Mouse (Mus musculus): ENCODE data around the gene Pde4b. TPM values are rescaled to one million over a fixed set of nuclear protein-coding genes. Genes with fewer than 3 reads are reported as not detected.

Pde4b gene
- total RNA-seq, 1 experiment from 2014 or later: 214 TPM

DNA sequence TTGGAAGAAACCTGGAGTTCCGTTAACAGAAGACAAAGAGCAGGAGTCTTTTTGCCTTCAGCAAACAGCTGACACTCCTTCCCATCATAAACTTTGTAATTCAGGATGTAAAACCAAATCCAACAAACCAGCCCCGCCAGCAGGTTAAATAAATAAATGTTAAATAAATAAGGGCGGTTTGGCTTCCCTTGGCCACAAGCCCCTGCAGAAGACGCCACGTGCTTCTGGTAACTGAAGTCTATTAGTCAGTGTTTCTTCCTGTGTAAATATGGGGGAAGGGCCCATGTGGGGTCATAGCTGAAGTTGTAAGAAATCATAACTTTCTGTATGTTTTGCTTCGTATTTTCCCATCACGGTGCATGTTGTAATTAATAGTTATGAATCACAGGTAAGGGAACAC is 440.0 kb downstream of the Pde4b start:
- no peak for ATAC-seq (replicated peaks in 1 of 2; ENCODE audit: insufficient read depth in 1 of 2, low FRiP score in 2 of 2, low TSS enrichment in 1 of 2, low read depth in 1 of 2, poor library complexity in 2 of 2, severe bottlenecking in 2 of 2)

DNA sequence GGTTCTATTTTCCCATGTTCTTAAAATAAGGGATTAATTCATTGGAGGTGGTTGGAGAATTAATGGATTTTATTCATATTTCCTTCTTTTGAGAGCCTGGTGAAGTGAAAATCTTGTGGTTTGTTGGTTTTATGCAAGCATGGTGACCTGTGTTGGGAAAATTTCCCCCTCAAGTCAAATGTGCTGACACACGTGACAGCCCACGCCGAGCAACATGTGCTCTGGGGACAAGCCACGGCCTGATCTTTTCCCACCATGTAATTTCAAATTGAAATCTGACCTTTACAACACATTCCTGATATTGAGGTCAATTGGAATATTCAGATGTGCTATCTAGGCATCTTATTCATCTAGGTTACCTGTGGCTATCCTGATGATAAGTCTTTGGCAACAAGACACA is 443.5 kb downstream of the Pde4b start:
- ATAC-seq (replicated peaks in 1 of 2; ENCODE audit: insufficient read depth in 1 of 2, low FRiP score in 2 of 2, low TSS enrichment in 1 of 2, low read depth in 1 of 2, poor library complexity in 2 of 2, severe bottlenecking in 2 of 2): no peak

DNA sequence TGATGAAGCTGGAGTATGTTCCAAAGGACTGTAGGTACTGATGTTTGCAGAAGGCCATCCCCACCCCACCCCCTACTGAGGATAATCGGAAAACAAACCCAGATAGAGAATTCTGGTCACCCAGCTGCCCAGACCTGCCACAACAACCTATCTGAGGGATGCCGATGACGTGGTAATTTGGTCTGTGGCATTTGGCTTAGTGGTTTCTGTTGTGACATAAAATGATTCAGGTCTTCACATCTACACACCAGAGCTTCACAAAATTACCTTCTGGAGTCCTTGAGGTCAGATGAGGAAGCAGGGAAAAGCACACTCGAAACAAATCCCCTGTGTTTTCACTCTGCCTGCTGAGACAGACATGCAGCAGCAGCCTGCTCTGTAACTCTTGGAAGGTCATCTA is 444.4 kb downstream of the Pde4b start:
- ATAC-seq (replicated peaks in 1 of 2; ENCODE audit: insufficient read depth in 1 of 2, low FRiP score in 2 of 2, low TSS enrichment in 1 of 2, low read depth in 1 of 2, poor library complexity in 2 of 2, severe bottlenecking in 2 of 2): peak; percentile 54 to 59

DNA sequence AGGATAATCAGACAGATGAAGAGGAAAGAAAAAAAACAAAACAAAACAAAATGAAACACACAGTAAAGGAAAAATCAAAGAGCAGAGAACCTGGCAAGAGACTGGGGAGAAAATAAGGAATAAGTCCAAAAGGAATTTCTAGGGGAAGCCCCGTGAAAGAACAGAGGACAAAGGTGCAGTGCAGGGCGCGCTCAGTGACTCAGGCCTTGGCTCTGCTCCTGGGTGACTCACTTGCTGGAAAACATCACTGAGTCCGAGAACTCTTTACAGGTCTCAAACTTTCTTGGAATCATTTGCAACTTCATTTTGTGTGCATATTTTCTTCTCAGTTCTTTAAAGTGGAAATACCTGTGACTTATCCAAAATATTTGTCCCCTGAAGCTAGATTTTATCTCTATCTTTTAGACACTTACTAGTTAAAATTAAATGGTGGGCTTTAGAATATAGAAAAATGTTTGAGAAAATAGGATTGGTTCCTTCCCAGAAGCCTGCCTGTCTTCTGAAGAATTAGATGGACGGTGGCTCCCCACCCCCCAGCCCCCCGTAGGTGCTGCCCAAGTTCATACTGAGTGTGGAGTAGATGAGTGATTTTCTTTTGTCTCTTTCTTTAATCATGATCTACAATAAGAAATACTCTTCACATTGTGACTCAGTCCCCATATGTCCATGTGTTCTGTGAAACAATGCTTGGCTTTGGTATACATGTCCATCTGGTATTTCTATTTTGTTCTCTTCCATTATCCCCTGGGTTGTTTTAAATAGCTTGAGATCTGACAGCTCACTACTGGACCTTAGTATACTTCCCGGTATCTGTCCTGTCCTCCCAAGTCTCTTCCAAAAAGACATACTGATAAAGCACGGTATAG is 446.1 kb downstream of the Pde4b start:
- no peak for ATAC-seq (replicated peaks in 1 of 2; ENCODE audit: insufficient read depth in 1 of 2, low FRiP score in 2 of 2, low TSS enrichment in 1 of 2, low read depth in 1 of 2, poor library complexity in 2 of 2, severe bottlenecking in 2 of 2)

DNA sequence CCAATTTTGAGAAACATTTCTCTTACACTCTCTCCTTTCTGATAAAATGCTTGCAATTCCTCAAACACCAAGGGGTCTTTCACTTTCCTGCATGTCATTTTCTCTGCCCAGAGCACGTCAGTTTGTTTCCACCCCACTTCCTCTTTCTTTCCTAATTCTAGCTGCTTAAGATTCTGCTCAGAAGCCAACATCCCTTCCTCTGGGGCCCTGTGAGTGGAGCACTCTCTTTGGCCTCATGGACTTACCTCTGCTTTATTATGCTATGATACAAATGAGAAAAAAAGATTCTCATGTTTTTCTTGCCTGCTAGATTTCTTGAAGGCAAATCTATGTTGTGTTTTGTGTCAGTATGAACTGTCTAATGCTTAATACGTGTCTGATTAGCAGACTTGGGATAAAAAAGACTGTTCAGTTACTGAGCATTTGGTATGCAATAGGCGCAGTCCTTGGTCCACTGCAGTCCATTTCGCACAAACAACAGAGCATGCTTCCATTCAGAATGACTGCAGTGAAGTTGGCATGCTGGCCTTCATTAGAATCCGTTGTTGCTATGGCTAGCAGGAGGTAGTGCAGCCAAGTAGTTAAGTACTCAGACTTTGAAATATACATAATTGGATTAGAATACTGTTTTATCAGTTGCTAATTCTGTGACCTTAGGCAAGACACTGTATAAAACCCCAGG is 446.8 kb downstream of the Pde4b start:
- peak; percentile 88 to 91 for ATAC-seq (replicated peaks in 1 of 2; ENCODE audit: insufficient read depth in 1 of 2, low FRiP score in 2 of 2, low TSS enrichment in 1 of 2, low read depth in 1 of 2, poor library complexity in 2 of 2, severe bottlenecking in 2 of 2)

DNA sequence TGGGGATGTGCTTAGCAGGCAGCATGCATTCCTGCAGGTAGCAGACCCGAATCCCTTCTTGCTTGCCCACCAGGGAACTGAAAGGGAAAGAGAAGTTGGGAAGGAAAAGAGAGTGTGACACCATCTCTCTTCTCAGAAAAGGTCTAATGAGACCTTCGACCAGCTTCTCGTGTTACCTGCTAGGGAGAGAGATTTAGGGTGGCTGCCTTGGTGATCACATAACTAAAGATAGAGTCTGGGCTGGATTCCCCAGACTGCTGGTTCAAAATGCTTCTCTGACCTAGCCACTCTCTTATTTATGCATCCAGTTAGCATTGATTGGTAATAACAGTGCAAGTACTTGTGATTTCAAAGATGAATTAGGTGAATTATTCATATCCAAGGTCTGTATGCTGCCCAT is 448.5 kb downstream of the Pde4b start:
- no peak for ATAC-seq (replicated peaks in 1 of 2; ENCODE audit: insufficient read depth in 1 of 2, low FRiP score in 2 of 2, low TSS enrichment in 1 of 2, low read depth in 1 of 2, poor library complexity in 2 of 2, severe bottlenecking in 2 of 2)

DNA sequence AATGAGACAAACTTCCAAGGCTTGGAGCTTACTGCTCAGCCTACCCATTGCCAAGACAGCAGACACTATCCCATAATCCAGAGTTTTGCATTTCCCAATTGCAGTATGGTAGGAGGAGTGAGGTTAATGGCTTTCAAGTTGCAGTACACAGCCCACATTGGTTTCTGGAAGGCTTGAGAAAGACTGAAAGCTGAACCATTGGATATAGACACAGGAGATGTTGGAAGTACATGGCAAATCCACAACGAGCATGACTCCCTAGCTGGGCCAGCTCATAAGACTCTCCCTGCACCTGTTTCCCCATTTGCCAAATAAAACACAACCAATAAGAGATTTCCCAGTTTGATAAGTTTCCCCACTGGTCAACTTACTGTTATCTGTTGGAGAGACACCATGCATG is 450.9 kb downstream of the Pde4b start:
- no peak for ATAC-seq (replicated peaks in 1 of 2; ENCODE audit: insufficient read depth in 1 of 2, low FRiP score in 2 of 2, low TSS enrichment in 1 of 2, low read depth in 1 of 2, poor library complexity in 2 of 2, severe bottlenecking in 2 of 2)

DNA sequence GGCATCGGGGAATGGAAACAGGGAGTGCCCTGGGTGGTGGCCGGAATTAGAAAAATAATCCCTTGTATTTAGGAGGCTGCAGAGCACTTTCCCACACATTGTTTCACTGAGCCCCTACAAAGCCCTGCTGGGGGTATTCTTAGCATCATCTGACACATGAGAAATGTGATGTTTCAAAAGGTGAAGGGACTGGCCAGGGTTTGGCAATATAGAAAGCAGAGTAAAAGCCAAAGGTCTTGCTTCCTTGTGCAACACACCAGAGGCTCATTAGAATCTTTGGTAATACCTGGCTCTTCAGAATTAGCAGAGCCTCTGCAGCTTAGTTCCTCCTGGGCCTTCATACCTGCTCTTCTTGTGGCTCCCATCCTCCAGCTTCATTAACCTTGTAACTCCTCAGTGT is 451.4 kb downstream of the Pde4b start:
- ATAC-seq (replicated peaks in 1 of 2; ENCODE audit: insufficient read depth in 1 of 2, low FRiP score in 2 of 2, low TSS enrichment in 1 of 2, low read depth in 1 of 2, poor library complexity in 2 of 2, severe bottlenecking in 2 of 2): peak in 1 of 2 experiments; percentile 33; a peak in 1 of 4 replicates

DNA sequence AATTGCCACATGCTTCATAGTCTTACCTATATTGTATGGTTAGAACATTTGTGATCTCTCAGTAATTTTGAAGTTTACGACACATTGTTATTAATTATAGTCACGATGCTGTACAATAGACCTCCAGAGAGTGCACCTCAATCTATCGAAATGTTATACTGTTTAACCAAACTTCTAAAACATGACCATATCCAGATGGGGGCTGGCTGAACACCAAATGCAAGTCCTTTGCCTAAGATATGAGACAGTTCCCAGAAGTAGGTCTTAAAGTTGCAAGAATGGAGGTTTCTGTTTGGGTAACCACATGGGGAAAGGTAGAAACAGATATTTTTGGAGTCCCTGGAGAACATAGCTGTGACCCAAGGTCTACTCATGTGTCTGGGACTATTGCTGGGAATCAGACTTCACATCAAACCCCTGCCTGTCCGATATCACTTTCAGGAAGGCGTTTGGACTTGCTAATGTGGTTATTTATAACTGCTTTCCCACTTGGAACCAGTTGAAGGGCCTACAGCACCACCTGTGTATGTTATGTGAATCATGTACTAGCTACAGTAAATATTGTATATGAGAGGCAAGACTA is 452.3 kb downstream of the Pde4b start:
- ATAC-seq (replicated peaks in 1 of 2; ENCODE audit: insufficient read depth in 1 of 2, low FRiP score in 2 of 2, low TSS enrichment in 1 of 2, low read depth in 1 of 2, poor library complexity in 2 of 2, severe bottlenecking in 2 of 2): no peak

DNA sequence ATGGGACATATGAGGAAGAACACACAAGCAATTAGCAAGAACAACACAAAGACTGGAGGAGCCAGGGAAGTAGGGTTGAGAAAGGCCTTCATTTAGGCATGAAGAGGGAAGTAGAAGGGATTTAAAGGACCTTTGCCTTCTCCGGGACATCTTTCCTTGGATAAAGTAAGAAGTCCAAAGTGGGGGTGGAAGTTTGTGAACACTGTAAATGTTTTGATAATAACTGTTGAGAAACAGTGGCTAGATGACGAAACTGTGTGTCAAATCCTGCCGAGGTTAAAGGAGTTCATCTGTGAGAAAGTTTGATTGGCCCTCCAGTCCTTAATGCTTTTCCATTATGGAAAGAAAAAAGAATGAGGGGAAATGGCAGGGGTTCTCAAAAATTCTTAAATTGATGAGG is 455.6 kb downstream of the Pde4b start:
- ATAC-seq (replicated peaks in 1 of 2; ENCODE audit: insufficient read depth in 1 of 2, low FRiP score in 2 of 2, low TSS enrichment in 1 of 2, low read depth in 1 of 2, poor library complexity in 2 of 2, severe bottlenecking in 2 of 2): no peak

DNA sequence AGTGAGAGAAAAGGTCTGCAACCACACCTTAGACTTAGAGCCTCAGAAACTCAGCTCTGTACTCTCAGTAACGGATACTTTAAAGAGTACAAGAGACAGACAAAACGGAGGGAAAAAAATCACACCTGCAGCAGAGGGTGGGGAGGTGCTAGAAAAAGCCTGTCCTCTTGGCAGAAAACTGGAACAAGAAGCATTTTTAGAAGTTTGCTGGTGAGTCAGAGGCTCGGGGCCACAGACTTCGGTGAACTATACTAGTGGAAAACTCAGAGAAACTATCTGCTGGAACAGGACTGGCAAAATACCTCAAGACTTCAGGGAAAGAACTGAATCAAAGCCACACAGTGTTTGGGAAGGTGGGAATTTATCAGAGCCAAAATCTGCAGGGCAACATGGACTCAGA is 457.9 kb downstream of the Pde4b start:
- no peak for ATAC-seq (replicated peaks in 1 of 2; ENCODE audit: insufficient read depth in 1 of 2, low FRiP score in 2 of 2, low TSS enrichment in 1 of 2, low read depth in 1 of 2, poor library complexity in 2 of 2, severe bottlenecking in 2 of 2)

DNA sequence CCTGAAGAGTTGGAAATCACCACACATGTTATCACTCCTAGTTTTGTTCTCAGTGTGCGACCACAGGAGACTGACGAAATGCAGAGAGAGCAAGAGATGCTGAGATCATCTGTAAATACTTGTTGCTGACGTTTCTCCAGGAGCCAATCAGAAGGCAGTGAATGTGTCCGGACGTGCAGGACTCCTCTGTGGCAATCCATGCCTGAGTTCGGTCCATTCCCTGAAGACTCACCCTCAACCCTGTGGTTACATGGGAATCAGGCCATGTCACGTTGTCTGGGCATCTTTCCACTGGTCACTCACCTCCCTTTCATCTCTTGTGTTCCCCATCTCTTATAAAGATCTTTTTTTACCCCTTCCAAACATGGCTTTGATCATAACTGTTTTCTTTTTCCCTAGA is 468.2 kb downstream of the Pde4b start:
- ATAC-seq (replicated peaks in 1 of 2; ENCODE audit: insufficient read depth in 1 of 2, low FRiP score in 2 of 2, low TSS enrichment in 1 of 2, low read depth in 1 of 2, poor library complexity in 2 of 2, severe bottlenecking in 2 of 2): no peak

DNA sequence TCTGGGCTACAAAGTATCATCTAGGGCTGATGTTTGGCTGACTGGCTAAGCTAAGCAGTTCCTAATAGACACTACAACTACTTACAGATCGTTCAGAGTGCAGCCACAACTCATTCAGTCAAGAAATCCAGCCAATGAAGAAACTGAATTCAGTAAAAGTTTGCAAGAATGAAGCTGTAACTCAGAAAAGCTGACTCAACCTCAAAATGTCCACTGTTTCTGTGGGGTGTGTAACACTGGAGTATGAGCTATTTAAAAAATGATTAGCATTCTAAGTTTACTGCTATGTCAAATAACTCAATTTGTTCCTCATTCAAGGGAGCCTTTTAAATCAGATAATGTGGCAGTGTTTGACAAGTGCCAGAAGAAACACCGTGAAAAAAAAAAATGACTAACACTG is 469.7 kb downstream of the Pde4b start:
- ATAC-seq (replicated peaks in 1 of 2; ENCODE audit: insufficient read depth in 1 of 2, low FRiP score in 2 of 2, low TSS enrichment in 1 of 2, low read depth in 1 of 2, poor library complexity in 2 of 2, severe bottlenecking in 2 of 2): no peak

DNA sequence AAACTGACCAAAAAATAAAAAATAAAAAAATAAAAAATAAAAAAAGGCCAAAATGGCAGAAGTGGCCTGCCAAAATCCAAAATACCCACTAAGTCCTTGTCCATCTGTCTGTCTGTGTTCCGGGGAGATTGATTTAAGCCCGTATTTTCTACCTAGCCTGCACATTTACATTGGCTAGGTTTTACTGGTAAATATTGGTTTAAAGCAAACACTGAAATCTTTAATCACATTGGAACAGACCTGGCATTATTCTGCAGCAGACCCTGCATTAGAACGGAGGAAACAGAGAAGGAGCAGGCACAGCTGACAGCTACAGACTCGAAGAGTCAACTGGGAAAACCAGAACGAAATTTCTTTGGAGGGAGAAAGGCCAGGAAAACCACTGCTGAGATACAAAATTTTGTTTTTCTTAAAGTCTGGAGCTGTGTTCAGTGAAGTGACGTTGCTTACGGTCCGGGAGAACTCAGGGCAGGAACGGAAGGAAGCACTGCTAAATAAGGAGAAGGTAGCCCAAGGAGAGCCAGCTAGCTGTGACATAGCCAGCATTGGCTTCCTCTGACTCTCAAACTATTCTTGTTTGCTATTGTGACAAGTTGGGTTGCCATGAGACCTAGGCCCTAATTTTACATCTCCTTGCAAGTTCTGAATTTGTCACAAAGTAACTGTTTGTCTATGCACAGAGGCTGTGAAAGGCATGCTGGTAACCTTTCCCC is 470.3 kb downstream of the Pde4b start:
- ATAC-seq (replicated peaks in 1 of 2; ENCODE audit: insufficient read depth in 1 of 2, low FRiP score in 2 of 2, low TSS enrichment in 1 of 2, low read depth in 1 of 2, poor library complexity in 2 of 2, severe bottlenecking in 2 of 2): peak; percentile 95 to 97

DNA sequence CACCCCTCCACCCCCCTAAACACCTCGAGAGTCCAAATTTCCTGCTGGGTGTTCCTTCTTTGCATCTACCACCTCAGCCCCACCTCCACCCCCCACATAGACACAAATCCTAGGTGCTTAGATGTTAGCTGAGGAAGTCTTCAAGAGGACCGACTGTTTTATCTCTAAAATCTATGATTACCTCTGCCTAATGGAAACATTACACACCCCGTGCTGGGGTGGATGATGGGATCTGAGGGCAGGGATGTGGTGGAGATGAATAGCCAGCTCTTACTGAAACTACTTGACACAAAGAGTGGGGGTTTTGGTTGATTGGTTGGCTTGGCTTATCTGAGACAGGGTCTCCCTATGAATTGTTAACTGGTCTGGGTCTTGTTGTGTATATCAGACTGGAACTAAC is 471.0 kb downstream of the Pde4b start:
- no peak for ATAC-seq (replicated peaks in 1 of 2; ENCODE audit: insufficient read depth in 1 of 2, low FRiP score in 2 of 2, low TSS enrichment in 1 of 2, low read depth in 1 of 2, poor library complexity in 2 of 2, severe bottlenecking in 2 of 2)

DNA sequence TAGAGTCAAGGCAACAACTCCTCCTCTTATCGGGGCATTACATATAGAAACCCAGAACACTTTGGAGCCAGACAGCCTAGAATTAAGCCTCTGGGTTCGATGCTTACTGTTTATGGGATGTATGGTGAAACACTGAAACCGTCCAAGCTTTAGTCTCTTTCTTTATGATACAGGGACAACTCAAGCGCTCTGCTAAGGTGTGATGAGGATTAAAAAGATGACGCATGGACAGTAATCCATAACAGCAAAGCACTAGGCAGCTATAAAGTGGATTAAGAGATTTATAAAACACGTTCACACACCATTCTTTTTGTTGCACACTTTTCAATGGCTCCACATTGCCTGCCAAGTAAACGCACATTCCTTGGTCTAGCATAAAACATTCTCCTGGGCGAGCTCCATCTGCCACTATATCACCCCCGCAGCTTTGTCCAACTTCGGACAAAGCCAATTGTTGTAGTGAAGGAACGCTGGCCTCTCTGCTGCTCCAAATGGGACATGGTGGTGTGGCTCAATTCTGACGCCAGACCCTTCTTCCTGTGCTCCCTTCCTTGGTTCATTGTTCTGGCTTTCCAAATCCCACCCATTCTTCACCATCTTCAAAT is 473.4 kb downstream of the Pde4b start:
- no peak for ATAC-seq (replicated peaks in 1 of 2; ENCODE audit: insufficient read depth in 1 of 2, low FRiP score in 2 of 2, low TSS enrichment in 1 of 2, low read depth in 1 of 2, poor library complexity in 2 of 2, severe bottlenecking in 2 of 2)

DNA sequence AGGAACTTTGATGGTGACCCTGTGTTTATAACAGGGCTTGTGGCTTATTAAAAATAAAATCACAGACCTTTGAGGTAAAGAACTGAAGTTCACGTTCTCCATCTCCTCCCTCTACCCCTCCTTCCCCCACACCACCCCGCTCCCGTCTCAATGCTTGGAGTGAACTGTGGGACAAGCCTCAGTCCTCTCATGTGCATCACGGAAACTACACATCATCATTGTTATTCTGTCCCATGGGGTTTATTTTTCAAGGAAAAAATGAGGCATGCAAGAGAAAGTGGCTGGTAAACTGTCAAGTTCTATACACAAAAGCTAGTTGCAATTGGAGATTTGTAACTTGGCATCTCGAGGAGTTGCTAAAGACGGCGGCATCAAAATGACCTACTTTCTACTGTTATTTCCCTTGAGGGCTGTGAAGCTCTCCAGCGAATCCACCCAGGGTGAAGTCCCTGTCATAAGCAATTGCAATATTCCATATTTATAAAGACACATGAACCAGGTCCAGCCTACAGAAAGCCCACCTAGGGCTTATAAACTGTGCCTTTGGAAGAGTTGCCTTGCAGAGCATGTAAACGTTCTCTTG is 476.0 kb downstream of the Pde4b start:
- no peak for ATAC-seq (replicated peaks in 1 of 2; ENCODE audit: insufficient read depth in 1 of 2, low FRiP score in 2 of 2, low TSS enrichment in 1 of 2, low read depth in 1 of 2, poor library complexity in 2 of 2, severe bottlenecking in 2 of 2)

Data from hematopoietic stem cell, adult 5-6 weeks (primary cell).